Mouse (Mus musculus): ENCODE results near the gene Cadm2.

GRCm38 (mm10) chr16:67030918-67031317 lies 589.8 kb downstream of the Cadm2 start:
- TF ChIP-seq CTCF (IDR thresholded peaks at IDR 0.05; ENCODE audit: borderline replicate concordance, control insufficient read depth, extremely low read depth, insufficient read depth, low read length, poor library complexity) (no peak), POLR2A (IDR thresholded peaks at IDR 0.05; ENCODE audit: control insufficient read depth, extremely low read depth, insufficient read depth, low read length, poor library complexity) (no peak)

Data from thymus, adult 2 months (tissue).